Mouse (Mus musculus): ENCODE measurements at regions not wholly inside any gene's neighbourhood (a gene's known extent, or its start where the extent isn't known, plus 50 kb on each side); places are given as distances from the start of the nearest gene placed in this dataset.

DNA sequence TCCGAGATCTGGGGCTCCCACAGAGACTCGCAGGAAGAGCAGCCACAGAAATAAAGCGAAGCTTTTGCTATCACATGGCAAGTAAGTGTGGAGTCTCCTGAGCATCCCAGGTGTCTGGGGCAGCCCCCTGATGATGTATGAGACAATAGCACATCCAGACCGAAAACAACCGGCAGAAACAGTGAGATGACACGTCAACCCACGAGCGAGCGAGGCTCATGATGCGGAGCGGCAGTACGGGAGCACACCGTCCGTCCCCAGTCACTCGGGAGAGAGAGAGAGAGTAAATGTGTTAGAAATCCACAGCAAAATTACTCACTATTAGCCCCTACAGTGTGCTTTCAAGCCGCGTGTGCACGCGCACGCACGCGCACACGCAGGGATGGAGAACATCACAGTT, 276.2 kb downstream of the Barhl2 start:
- DNase-seq (ENCODE audit: low spot score): no peak

DNA sequence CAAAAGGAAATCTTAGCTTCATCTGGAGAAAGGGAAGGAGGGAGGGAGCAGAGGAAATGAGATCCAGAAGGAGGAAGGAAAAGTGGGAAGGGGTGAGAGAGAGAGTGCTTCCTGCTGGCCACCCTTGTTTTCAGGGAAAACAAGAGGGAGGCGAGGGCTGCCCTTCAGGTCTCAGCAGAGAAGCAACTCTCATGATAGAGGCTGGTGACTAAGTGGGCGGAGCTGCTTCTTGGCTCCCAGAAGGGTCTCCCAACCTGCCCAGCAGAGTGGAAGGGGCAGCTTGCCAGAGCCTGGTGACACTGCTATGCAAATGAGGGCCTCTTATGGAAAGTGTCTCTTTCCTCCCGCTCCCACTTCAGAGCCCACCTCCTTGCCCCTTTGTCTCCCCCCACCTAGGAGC, 285.8 kb downstream of the Barhl2 start:
- no peak for DNase-seq (ENCODE audit: low spot score)

GRCm38 (mm10) chr5:106170405-106170804, 287.6 kb downstream of the Barhl2 start:
- DNase-seq (ENCODE audit: low spot score): no peak

DNA sequence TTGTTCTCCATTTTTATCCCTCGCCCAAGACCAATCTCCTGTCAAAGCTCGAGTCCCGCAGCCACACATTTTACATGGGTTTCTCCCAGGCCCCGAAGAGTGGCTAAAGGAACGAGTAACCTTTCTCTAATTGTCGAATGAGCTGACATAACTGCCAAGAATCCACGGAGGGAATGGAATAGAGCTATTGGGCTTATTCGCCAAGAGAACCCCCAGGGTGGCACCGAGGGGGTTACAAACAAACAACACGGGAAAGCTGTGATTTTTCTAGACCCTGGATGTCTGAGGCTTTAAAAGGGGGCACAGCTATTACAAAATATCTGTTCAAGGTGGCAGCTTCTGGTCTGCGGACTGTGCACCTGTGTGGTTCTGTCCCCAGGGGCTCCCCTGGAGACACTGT, 290.4 kb downstream of the Barhl2 start:
- DNase-seq (ENCODE audit: low spot score): no peak

GRCm38 (mm10) chr5:106166266-106166665, 289.9 kb downstream of the Zfp326 start:
- DNase-seq (ENCODE audit: low spot score): no peak

- DNase-seq (ENCODE audit: low spot score): no peak
Measured at GRCm38 (mm10) chr5:106164190-106164589, 287.8 kb downstream of the Zfp326 start.

- no peak for DNase-seq (ENCODE audit: low spot score)
Measured at GRCm38 (mm10) chr5:106162981-106163653, 286.8 kb downstream of the Zfp326 start.

DNA sequence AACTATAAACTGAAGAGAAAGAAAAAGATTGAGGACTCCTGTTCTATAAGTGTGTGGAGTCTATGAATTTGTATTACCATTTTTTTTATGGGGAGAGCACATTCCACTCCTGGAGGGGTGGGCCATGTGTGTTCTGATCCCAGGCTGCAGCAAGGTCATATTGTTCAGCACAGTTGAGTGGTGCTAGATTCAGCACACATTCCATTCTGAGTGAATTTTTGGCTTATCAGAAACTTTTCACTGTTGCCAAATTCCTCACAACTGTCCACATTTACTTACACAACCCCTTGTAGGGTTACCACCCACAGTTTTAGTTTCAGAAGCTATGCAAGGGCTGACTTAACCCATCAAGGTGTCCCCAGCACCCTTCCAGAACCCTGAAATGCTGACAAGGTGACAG, 262.7 kb downstream of the Zfp326 start:
- DNase-seq (ENCODE audit: low spot score): no peak

GRCm38 (mm10) chr5:106122928-106123327, 246.6 kb downstream of the Zfp326 start:
- DNase-seq (ENCODE audit: low spot score): no peak

GRCm38 (mm10) chr5:106119584-106119983, 243.2 kb downstream of the Zfp326 start:
- no peak for DNase-seq (ENCODE audit: low spot score)

GRCm38 (mm10) chr5:106113186-106113585, 236.8 kb downstream of the Zfp326 start:
- DNase-seq (ENCODE audit: low spot score): no peak

DNA sequence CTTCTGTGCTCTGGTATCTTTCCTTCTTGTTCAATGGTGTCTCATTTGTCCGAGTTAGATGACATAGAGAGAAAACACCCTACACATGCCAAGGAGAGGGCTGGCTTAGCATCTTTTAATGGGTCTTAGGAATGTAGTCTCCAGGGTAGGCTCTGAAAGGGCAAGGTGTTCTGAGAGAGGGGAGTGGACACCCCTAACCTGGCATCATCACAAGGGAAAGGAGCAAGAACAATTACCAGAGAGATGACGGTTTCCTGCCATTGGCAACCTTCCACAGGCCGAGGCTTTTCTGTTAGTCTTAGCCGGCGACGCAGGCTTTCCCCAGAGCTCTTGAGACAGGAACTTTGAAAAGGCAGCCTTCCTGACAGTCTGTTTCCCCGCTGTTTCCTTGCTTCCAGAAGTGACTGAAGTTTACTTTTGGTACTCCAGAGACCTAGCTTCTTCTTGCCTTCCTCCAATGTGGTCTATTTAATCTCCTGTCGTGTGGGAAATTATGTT, 232.2 kb downstream of the Zfp326 start:
- DNase-seq (ENCODE audit: low spot score): no peak

GRCm38 (mm10) chr5:106102255-106102654, 225.9 kb downstream of the Zfp326 start:
- no peak for DNase-seq (ENCODE audit: low spot score)

- no peak for DNase-seq (ENCODE audit: low spot score)
Measured at GRCm38 (mm10) chr5:106098887-106099286, 222.5 kb downstream of the Zfp326 start.

GRCm38 (mm10) chr5:106089332-106089731, 213.0 kb downstream of the Zfp326 start:
- DNase-seq (ENCODE audit: low spot score): no peak

DNA sequence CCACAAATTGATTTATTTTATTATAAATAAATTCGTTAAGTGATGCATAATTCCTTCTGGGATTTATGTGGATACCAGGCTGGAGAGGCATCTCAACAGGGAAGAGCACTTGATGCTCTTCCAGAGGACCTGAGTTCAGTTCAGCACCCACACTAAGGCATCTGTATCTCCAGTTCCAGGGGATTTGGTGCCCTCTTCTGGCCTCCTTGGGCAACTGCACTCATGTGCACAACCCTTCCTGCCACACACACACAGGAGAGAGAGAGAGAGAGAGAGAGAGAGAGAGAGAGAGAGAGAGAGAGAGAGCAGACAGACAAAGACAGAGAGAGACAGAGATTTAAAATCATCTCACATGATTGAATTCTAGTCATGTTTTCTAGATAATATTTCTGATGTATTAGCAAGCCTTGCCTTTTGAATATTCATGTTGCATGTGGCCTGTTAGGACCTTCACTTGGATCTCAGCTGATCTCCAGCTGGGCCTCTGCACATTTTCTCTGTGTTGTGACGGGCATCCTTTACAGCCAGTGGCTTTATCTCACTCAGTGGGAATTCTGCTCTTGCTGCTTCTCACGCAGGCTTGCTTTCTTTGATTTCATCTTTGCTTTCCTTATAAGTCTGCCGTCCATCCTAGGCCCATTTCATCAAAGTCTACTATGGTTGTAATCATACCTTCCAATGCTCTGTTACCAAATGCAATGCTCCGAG, 212.3 kb downstream of the Zfp326 start:
- DNase-seq (ENCODE audit: low spot score): no peak

- no peak for DNase-seq (ENCODE audit: low spot score)
Measured at GRCm38 (mm10) chr5:106083786-106084185, 207.4 kb downstream of the Zfp326 start.

DNA sequence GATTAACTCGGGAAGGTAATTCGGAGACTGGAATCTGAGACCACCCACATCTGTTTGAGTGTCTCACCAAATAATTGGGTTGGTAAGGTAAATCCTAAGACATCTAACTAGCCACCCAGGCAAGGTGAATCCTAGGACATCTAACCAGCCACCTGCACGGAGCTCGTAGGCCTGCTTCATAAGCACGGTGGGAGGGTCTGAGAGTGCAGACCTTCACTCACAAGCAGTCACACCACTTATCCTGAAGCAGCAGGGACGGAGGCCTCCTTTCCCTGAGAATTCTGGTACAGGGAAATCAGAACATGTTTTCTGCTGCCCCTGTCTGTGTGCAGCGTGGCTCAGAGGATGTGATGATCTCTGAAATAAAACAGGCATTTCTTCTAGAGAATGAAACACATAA, 206.5 kb downstream of the Zfp326 start:
- DNase-seq (ENCODE audit: low spot score): no peak

DNA sequence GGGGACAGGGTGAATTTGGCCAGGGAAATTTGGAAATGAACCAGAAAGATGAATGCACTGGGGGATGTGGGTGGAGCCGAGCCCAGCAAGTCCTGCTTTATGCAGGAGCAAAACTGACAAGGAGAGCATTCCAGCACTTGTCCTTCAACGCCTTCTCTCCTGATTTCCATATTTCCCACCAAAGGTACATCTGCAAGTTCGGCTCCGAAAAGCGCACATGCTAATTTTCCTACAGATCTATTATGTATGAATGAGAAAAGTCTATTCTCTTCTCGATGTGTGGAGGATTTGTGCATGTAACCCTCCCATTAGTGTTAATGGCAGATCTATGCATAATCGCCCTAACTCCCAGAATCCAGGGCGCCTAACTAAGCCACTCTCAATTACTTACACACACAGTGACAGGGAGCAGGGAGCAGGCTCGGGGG, 190.8 kb downstream of the Zfp326 start:
- DNase-seq (ENCODE audit: low spot score): no peak

GRCm38 (mm10) chr5:106066706-106067105, 190.3 kb downstream of the Zfp326 start:
- DNase-seq (ENCODE audit: low spot score): no peak

DNA sequence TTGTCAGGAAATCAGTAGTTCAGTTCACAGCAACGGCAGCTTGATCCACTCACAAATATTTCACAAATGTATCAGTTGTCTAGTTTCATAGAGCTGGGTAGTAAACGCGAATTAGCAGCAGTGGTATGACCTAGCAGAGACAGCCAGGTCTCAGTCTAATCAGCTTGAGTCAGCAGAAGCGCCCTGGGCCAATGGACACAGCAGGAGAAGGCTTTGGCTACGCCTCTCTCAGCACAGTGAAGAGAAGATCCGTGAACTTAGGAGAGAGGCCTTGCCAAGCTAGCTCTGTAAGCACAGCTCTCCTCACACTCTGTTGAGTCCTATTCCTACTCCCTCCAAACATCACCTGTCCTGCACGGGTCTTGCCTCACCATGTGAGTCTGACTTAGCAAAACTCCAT, 188.0 kb downstream of the Zfp326 start:
- no peak for DNase-seq (ENCODE audit: low spot score)

GRCm38 (mm10) chr5:106062926-106063325, 186.6 kb downstream of the Zfp326 start:
- no peak for DNase-seq (ENCODE audit: low spot score)

DNA sequence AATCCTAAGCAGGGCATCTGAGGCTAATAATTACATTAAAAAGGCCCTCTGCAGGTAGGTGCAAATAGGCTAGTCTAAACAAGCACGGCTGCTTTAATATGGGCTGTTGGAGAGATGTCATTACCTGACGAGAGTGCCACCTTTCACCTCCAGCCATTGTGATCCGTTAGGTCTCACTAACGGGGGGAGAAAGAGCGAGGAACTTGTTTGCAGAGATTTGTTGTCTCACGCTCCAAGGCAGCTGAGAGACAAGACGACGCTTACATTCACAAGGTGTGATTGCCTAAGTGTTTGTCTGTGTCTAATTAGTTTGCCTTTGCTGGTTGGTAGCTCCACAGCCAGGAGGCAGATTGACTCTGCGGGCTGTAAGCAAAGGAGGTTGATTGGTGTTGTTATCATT, 180.3 kb downstream of the Zfp326 start:
- DNase-seq (ENCODE audit: low spot score): no peak

GRCm38 (mm10) chr5:106055221-106055620, 178.9 kb downstream of the Zfp326 start:
- no peak for DNase-seq (ENCODE audit: low spot score)

Measured in urinary bladder, postnatal 14 days (tissue).